1 mouse cellular context compared by ENCODE assay signal in genomic region chr17:25583099-25583498, GRCm38 (mm10).
TF ChIP-seq lines count a peak whose summit lies in the region.

No protein-coding gene starts in this region.

TF ChIP-seq in MEL, 35 proteins besides CTCF, POLR2A, EP300 and RAD21 (continued from another document):
- no peak for TF ChIP-seq POLR2AphosphoS2 (IDR thresholded peaks at IDR 0.05; ENCODE audit: low read length)
- no peak for TF ChIP-seq CHD2 (IDR thresholded peaks at IDR 0.05; ENCODE audit: low read length)
- no peak for TF ChIP-seq GABPA (IDR thresholded peaks at IDR 0.05; ENCODE audit: low read depth, low read length)
- TF ChIP-seq JUND (IDR thresholded peaks at IDR 0.05; ENCODE audit: low read depth, low read length), result no peak
- no peak for TF ChIP-seq TAL1 (IDR thresholded peaks at IDR 0.05; ENCODE audit: low read length)
- no peak for TF ChIP-seq SMC3 (IDR thresholded peaks at IDR 0.05; ENCODE audit: low read depth, low read length)
- TF ChIP-seq BHLHE40 (IDR thresholded peaks at IDR 0.05; ENCODE audit: borderline replicate concordance, low read depth, low read length), result no peak
- TF ChIP-seq ZNF384 (IDR thresholded peaks at IDR 0.05; ENCODE audit: low read depth, low read length), result no peak
